Mouse (Mus musculus) thymus, adult 18-20 months (tissue): ENCODE measurements around the gene Tgif2lx2.
"Not testable (repeated sequence)": the region's sequence is repeated elsewhere in the genome, so short reads cannot be mapped to it uniquely, and the experiment has no call there.

Experiments
- DNase-seq, 2 experiments: peaks; one replicate each; pipeline ENCODE4 v3.0.0; 2022; ENCODE audit warnings: mixed read lengths in 2 of 2

The Tgif2lx2 gene

GRCm38 (mm10) chrX:118426927-118427326 is at the start of gene Tgif2lx2:
TSS of gene Tgif2lx2 (plus strand) at chrX:118427227.
- not testable (repeated sequence) for DNase-seq
